Mouse (Mus musculus) MEL (cell line): ENCODE results near the gene Evc2. TPM values are rescaled to one million over a fixed set of nuclear protein-coding genes. Genes with fewer than 3 reads are reported as not detected.

Experiments
- DNase-seq: peaks from one replicate; pipeline ENCODE4 v3.0.0; 2011; ENCODE audit warnings: low read depth, low spot score
- H3K27ac ChIP-seq: 2 replicates; pipeline ENCODE4 v1.5.1; 2012; ENCODE audit warnings: low read depth, mild to moderate bottlenecking, control low read depth, low read length, moderate library complexity; ENCODE audit not compliant: control insufficient read depth
- H3K27me3 ChIP-seq, 2 experiments: fragments of 150-350 bp in 1 of 2; sonication (generic) in 1 of 2; 2 replicates each; pipeline ENCODE4 v1.6.1; 2012; ENCODE audit warnings: low read length in 2 of 2, mild to moderate bottlenecking in 2 of 2, improper control_type of control experiment in 1 of 2, moderate library complexity in 1 of 2; ENCODE audit not compliant: insufficient read depth in 2 of 2, control insufficient read depth in 1 of 2
- H3K36me3 ChIP-seq, 2 experiments: 2 replicates each; pipeline ENCODE4 v1.6.1; 2012 to 2014; ENCODE audit warnings: low read length in 2 of 2, improper control_type of control experiment in 1 of 2, inconsistent platforms in 1 of 2, mild to moderate bottlenecking in 1 of 2; ENCODE audit not compliant: insufficient read depth in 2 of 2, control insufficient read depth in 1 of 2
- H3K4me1 ChIP-seq, 2 experiments: fragments of 150-350 bp in 1 of 2; sonication (generic) in 1 of 2; 2 replicates each; pipeline ENCODE4 v1.6.1; 2012; ENCODE audit warnings: low read length in 2 of 2, improper control_type of control experiment in 1 of 2, mild to moderate bottlenecking in 1 of 2; ENCODE audit not compliant: insufficient read depth in 2 of 2, control insufficient read depth in 1 of 2
- H3K4me3 ChIP-seq, 2 experiments: fragments of 150-350 bp in 1 of 2; sonication (generic) in 1 of 2; 2 replicates each; pipeline ENCODE4 v1.5.1; 2012; ENCODE audit warnings: low read depth in 2 of 2, low read length in 2 of 2, mild to moderate bottlenecking in 2 of 2, moderate library complexity in 2 of 2, control low read depth in 1 of 2, improper control_type of control experiment in 1 of 2; ENCODE audit not compliant: control insufficient read depth in 1 of 2, insufficient read depth in 1 of 2
- H3K79me2 ChIP-seq: 2 replicates; pipeline ENCODE4 v1.6.1; 2012; ENCODE audit warnings: mild to moderate bottlenecking, low read length, moderate library complexity; ENCODE audit not compliant: control insufficient read depth, poor library complexity, insufficient read depth
- H3K9ac ChIP-seq: 2 replicates; pipeline ENCODE4 v1.6.1; 2012; ENCODE audit warnings: low read depth, mild to moderate bottlenecking, control low read depth, low read length, moderate library complexity; ENCODE audit not compliant: control insufficient read depth, poor library complexity, severe bottlenecking
- H3K9me3 ChIP-seq: fragments of 150-350 bp; sonication (generic); replicated peaks from 2 replicates; pipeline ENCODE4 v1.6.1; 2012; ENCODE audit warnings: mild to moderate bottlenecking, low read length, improper control_type of control experiment, moderate library complexity; ENCODE audit not compliant: insufficient read depth
- CHD2 ChIP-seq: IDR thresholded peaks from 2 replicates; pipeline ENCODE4 v1.6.1; 2011; ENCODE audit warnings: low read length, improper control_type of control experiment
- ELF1 ChIP-seq: IDR thresholded peaks from 2 replicates; pipeline ENCODE4 v1.6.1; 2014; ENCODE audit warnings: low read depth, mild to moderate bottlenecking, inconsistent platforms, low read length, improper control_type of control experiment, moderate library complexity
- GABPA ChIP-seq: IDR thresholded peaks from 2 replicates; pipeline ENCODE4 v1.6.1; 2012; ENCODE audit warnings: low read depth, mild to moderate bottlenecking, inconsistent platforms, low read length, improper control_type of control experiment, moderate library complexity
- GATA1 ChIP-seq: IDR thresholded peaks from 2 replicates; pipeline ENCODE4 v1.6.1; 2011; ENCODE audit warnings: low read depth, low read length, improper control_type of control experiment
- JUND ChIP-seq: IDR thresholded peaks from 2 replicates; pipeline ENCODE4 v1.6.1; 2011; ENCODE audit warnings: low read depth, mild to moderate bottlenecking, improper control_type of control experiment, low read length
- KAT2A ChIP-seq: conservative IDR thresholded peaks from 2 replicates; pipeline ENCODE4 v1.6.1; 2012; ENCODE audit warnings: low read depth, low read length, improper control_type of control experiment, inconsistent platforms
- MAFK ChIP-seq: IDR thresholded peaks from 2 replicates; pipeline ENCODE4 v1.6.1; 2011; ENCODE audit warnings: low read depth, mild to moderate bottlenecking, low read length, improper control_type of control experiment, borderline replicate concordance
- MAX ChIP-seq: IDR thresholded peaks from 2 replicates; pipeline ENCODE4 v1.6.1; 2011; ENCODE audit warnings: low read length, improper control_type of control experiment
- MYB ChIP-seq: IDR thresholded peaks from 2 replicates; pipeline ENCODE4 v1.6.1; 2011; ENCODE audit warnings: mild to moderate bottlenecking, low read depth, low read length, improper control_type of control experiment
- RAD21 ChIP-seq: IDR thresholded peaks from 2 replicates; pipeline ENCODE4 v1.6.1; 2011; ENCODE audit warnings: mild to moderate bottlenecking, low read depth, low read length, improper control_type of control experiment
- SIN3A ChIP-seq: IDR thresholded peaks from 2 replicates; pipeline ENCODE4 v1.6.1; 2012; ENCODE audit warnings: low read length, improper control_type of control experiment, inconsistent platforms
- TBP ChIP-seq: IDR thresholded peaks from 2 replicates; pipeline ENCODE4 v1.8.0; 2011; ENCODE audit warnings: low read depth, low read length, improper control_type of control experiment
- UBTF ChIP-seq: IDR thresholded peaks from 2 replicates; pipeline ENCODE4 v1.6.1; 2012; ENCODE audit warnings: low read depth, mild to moderate bottlenecking, inconsistent platforms, low read length, improper control_type of control experiment, moderate library complexity, borderline replicate concordance; ENCODE audit not compliant: insufficient read depth
- USF1 ChIP-seq: IDR thresholded peaks from 2 replicates; pipeline ENCODE4 v1.6.1; 2014; ENCODE audit warnings: low read depth, mild to moderate bottlenecking, inconsistent platforms, low read length, improper control_type of control experiment, moderate library complexity
- ZMIZ1 ChIP-seq: IDR thresholded peaks from 2 replicates; pipeline ENCODE4 v1.6.1; 2012; ENCODE audit warnings: low read depth, mild to moderate bottlenecking, inconsistent platforms, low read length, improper control_type of control experiment, moderate library complexity
- ZNF384 ChIP-seq: IDR thresholded peaks from 2 replicates; pipeline ENCODE4 v1.6.1; 2012; ENCODE audit warnings: low read depth, mild to moderate bottlenecking, inconsistent platforms, low read length, improper control_type of control experiment
- polyA plus RNA-seq, 2 experiments: library from polyadenylated mRNA; stranded (reverse) in 1 of 2; unstranded in 1 of 2; fragments of >175 nt in 1 of 2; fragments of >200 nt in 1 of 2; gene quantifications; 2 replicates each; pipeline versions ENCODE4 v1.2.1 to v1.2.4; 2012; ENCODE audit warnings: low replicate concordance in 2 of 2, low read depth in 1 of 2; ENCODE audit not compliant: insufficient read length in 2 of 2, insufficient read depth in 1 of 2, missing spikeins in 1 of 2
- total RNA-seq: library from RNA; depleted of rRNA; stranded (reverse); fragments of 300-350 nt; gene quantifications from 2 replicates; pipeline ENCODE4 v1.2.3, GENCODE M21; 2012

Evc2 gene
- total and polyA plus RNA-seq, 3 experiments = not detected

- no peak overlapping the region for H3K9ac ChIP-seq
- DNase-seq = no peak
- H3K36me3 ChIP-seq = no peaks in the 10 kb centered on the region
- no peak overlapping the region for H3K4me3 ChIP-seq
- H3K79me2 ChIP-seq = no peaks in the 10 kb centered on the region
- no peak overlapping the region for H3K27ac ChIP-seq
- TF ChIP-seq TBP = no peak
- TF ChIP-seq RAD21 = no peak
- TF ChIP-seq USF1 = no peak
- no peaks in the 10 kb centered on the region for H3K27me3 ChIP-seq
- no peaks in the 10 kb centered on the region for H3K4me1 ChIP-seq
- no peaks in the 10 kb centered on the region; the same call in 1 of the 2 replicates for H3K9me3 ChIP-seq
Measured at GRCm38 (mm10) chr5:37389808-37390495, 51.7 kb downstream of the Evc2 start.

- TF ChIP-seq SIN3A = no peak
- no peak for TF ChIP-seq ZMIZ1
- TF ChIP-seq ZNF384 = no peak
- TF ChIP-seq GATA1 = no peak
- TF ChIP-seq GABPA = no peak
- TF ChIP-seq MAFK = no peak
- TF ChIP-seq MYB = no peak
- TF ChIP-seq ELF1 = no peak
- no peak for TF ChIP-seq UBTF
- no peak for TF ChIP-seq TBP
- no peak for TF ChIP-seq JUND
- no peak for TF ChIP-seq KAT2A
- no peak for TF ChIP-seq CHD2
- TF ChIP-seq MAX = no peak
- Histone ChIP-seq H3K4me3 (no peak overlapping the region), H3K79me2 (no peaks in the 10 kb centered on the region), H3K27me3 (no peaks in the 10 kb centered on the region; a peak in 1 of 4 replicates), H3K9ac (no peak overlapping the region), H3K4me1 (no peaks in the 10 kb centered on the region), H3K27ac (no peak overlapping the region), H3K9me3 (no peaks in the 10 kb centered on the region; the same call in 1 of the 2 replicates), H3K36me3 (no peaks in the 10 kb centered on the region)
- no peak for DNase-seq
Measured at GRCm38 (mm10) chr5:37390923-37391322, 52.6 kb downstream of the Evc2 start.
